Mouse (Mus musculus) E14TG2a.4 (cell line): ENCODE results near the gene Prrc2b.

Source experiments
- CTCF ChIP-seq: conservative IDR thresholded peaks from 2 replicates; pipeline ENCODE4 v1.5.1; 2014; ENCODE audit warnings: low read length
- NANOG ChIP-seq: IDR thresholded peaks from 2 replicates; pipeline ENCODE4 v1.6.1; 2014; ENCODE audit warnings: borderline replicate concordance, low read length, mixed read lengths
- POU5F1 ChIP-seq: IDR thresholded peaks from 2 replicates; pipeline ENCODE4 v1.6.1; 2014; ENCODE audit warnings: low read length, borderline replicate concordance

- TF ChIP-seq CTCF: no peak
- TF ChIP-seq POU5F1: no peak
- no peak for TF ChIP-seq NANOG
These were observed 38.3 kb downstream of the Prrc2b start for GRCm38 (mm10) chr2:32189060-32189681.
